Mouse (Mus musculus): Measurements from ENCODE around the gene Tmem63a.
"Not testable (repeated sequence)": the region's sequence is repeated elsewhere in the genome, so short reads cannot be mapped to it uniquely, and the experiment has no call there.

DNA sequence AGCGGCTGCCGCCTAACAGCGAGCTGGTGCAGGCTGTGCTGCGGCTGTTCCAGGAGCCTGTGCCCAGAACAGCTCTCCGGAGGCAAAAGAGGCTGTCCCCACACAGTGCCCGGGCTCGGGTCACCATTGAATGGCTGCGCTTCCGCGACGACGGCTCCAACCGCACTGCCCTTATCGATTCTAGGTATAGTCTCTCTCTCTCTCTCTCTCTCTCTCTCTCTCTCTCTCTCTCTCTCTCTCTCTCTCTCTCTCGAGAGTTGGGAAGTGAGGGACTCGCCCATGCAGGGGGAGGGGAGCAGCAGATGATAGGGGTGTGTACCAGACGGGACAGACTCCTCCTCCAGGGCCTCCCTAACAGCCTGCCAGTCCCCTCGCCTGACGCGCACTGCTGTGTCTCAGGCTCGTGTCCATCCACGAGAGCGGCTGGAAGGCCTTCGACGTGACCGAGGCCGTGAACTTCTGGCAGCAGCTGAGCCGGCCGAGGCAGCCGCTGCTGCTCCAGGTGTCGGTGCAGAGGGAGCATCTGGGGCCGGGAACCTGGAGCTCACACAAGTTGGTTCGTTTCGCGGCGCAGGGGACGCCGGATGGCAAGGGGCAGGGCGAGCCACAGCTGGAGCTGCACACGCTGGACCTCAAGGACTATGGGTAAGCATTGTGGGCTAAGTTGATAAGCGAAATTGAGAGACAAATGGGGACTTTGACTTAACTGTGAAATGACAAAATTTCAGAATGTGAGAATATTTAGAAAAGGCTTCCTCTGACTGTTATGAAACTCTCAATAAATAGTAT lies 5.3 kb upstream of the Tmem63a start:
- TF ChIP-seq POLR2A (IDR thresholded peaks at IDR 0.05; ENCODE audit: insufficient read length, low read depth): peak; percentile 28
- TF ChIP-seq REST (IDR thresholded peaks at IDR 0.05; ENCODE audit: insufficient read depth, insufficient read length); POLR2AphosphoS2 (IDR thresholded peaks at IDR 0.05; ENCODE audit: insufficient read length, low read depth); MAX (IDR thresholded peaks at IDR 0.05; ENCODE audit: low read depth); E2F4 (IDR thresholded peaks at IDR 0.05; ENCODE audit: insufficient read depth); TCF12 (IDR thresholded peaks at IDR 0.05; ENCODE audit: insufficient read depth, poor library complexity, severe bottlenecking): not testable (repeated sequence)

All from myocyte (in vitro differentiated cells).